ENCODE assay signal across 15 mouse cellular contexts in genomic region chr3:30009596-30009995, GRCm38 (mm10).
DNase-seq lines count a peak whose midpoint lies in the region; ATAC-seq and TF ChIP-seq lines count a peak whose summit lies in the region.
"Had no signal": no experiment of that assay in that cellular context is flagged by ENCODE, and none has a peak within 500 bp of the region (broad histone marks: within the 10 kb centered on the region; RNA-seq: fewer than 3 reads in every experiment).

No protein-coding gene starts in this region.

- no peak for DNase-seq in heart, postnatal 25 days (ENCODE audit: low spot score)
- no peak for DNase-seq in lung, postnatal 4 days
- DNase-seq in embryo, embryonic 10.5 days (ENCODE audit: low spot score) = no peak
- DNase-seq: adrenal gland, adult 2 months; cerebellum, postnatal 14 days; kidney, postnatal 10 days; right cerebral cortex, adult 18-20 months; thymus, postnatal 4 days had no signal

- 0 out of 2 replicates have a peak, but pooled peaks cover 4% of the 10 kb centered on the region for H3K4me1 ChIP-seq in heart, embryonic 15.5 days (replicated peaks)
- peaks cover 10% of the 10 kb centered on the region for H3K4me1 ChIP-seq in lung, embryonic 16.5 days (replicated peaks; ENCODE audit: control insufficient read depth, insufficient read depth, low read length)
- H3K4me1 ChIP-seq in embryonic fibroblast, embryonic 13.5 days (ENCODE audit: control insufficient read depth, insufficient read depth, low read length) = peaks cover 3% of the 10 kb centered on the region; the same call in 1 of the 2 replicates
- no peaks in the 10 kb centered on the region for H3K4me1 ChIP-seq in stomach, embryonic 15.5 days

- H3K36me3 ChIP-seq in heart, embryonic 15.5 days = no peaks in the 10 kb centered on the region
- no peaks in the 10 kb centered on the region for H3K36me3 ChIP-seq in lung, embryonic 16.5 days (ENCODE audit: control insufficient read depth, insufficient read depth, low read length)
- H3K36me3 ChIP-seq in stomach, embryonic 15.5 days = no peaks in the 10 kb centered on the region

- no peak for ATAC-seq in heart, embryonic 15.5 days (replicated peaks; ENCODE audit: insufficient number of reproducible peaks, insufficient read depth, low FRiP score, low read depth)
- ATAC-seq in lung, embryonic 16.5 days (ENCODE audit: low read depth) = no peak
- ATAC-seq in stomach, embryonic 15.5 days (ENCODE audit: insufficient read depth, low FRiP score, low read depth) = no peak
- ATAC-seq: midbrain, embryonic 16.5 days; Patski had no signal

- no peak for TF ChIP-seq POLR2A in embryonic fibroblast, embryonic 13.5 days (IDR thresholded peaks at IDR 0.05; ENCODE audit: low read depth, low read length)

- 44% methylated on average over 5 of the region's 5 CpGs for WGBS in heart, embryonic 15.5 days
- 55% methylated on average over 5 of the region's 5 CpGs for WGBS in lung, embryonic 16.5 days
- 56% methylated on average over 5 of the region's 5 CpGs for WGBS in stomach, embryonic 15.5 days

- no peaks in the 10 kb centered on the region for H3K9me3 ChIP-seq in heart, embryonic 15.5 days (replicated peaks)
- no peaks in the 10 kb centered on the region for H3K9me3 ChIP-seq in lung, embryonic 16.5 days (ENCODE audit: control insufficient read depth, low read length)
- no peaks in the 10 kb centered on the region for H3K9me3 ChIP-seq in stomach, embryonic 15.5 days

- H3K9ac ChIP-seq in heart, embryonic 15.5 days = no peak overlapping the region
- H3K9ac ChIP-seq in lung, embryonic 16.5 days (ENCODE audit: low read length) = peak overlapping the region; percentile 53
- H3K9ac ChIP-seq in stomach, embryonic 15.5 days = no peak overlapping the region

- H3K27me3 ChIP-seq in heart, embryonic 15.5 days = no peaks in the 10 kb centered on the region
- H3K27me3 ChIP-seq in lung, embryonic 16.5 days (ENCODE audit: control insufficient read depth, insufficient read depth, low read depth, low read length) = no peaks in the 10 kb centered on the region
- no peaks in the 10 kb centered on the region for H3K27me3 ChIP-seq in stomach, embryonic 15.5 days (replicated peaks)
- H3K27me3 ChIP-seq: Patski had no signal

- TF ChIP-seq CTCF in embryonic fibroblast, embryonic 13.5 days (IDR thresholded peaks at IDR 0.05; ENCODE audit: borderline replicate concordance, insufficient read depth, low read length) = no peak

- H3K4me2 ChIP-seq in heart, embryonic 15.5 days = peak overlapping the region; percentile 38
- peak overlapping the region; percentile 41 for H3K4me2 ChIP-seq in lung, embryonic 16.5 days (ENCODE audit: low read depth, low read length)
- peak overlapping the region; percentile 27; the same call in 1 of the 2 replicates for H3K4me2 ChIP-seq in stomach, embryonic 15.5 days
- H3K4me2 ChIP-seq: liver, embryonic 11.5 days had no signal

- H3K4me3 ChIP-seq in heart, embryonic 15.5 days = peak overlapping the region; percentile 29
- H3K4me3 ChIP-seq in lung, embryonic 16.5 days (ENCODE audit: low read length) = peak overlapping the region; percentile 40
- H3K4me3 ChIP-seq in embryonic fibroblast, embryonic 13.5 days (ENCODE audit: insufficient read depth, low read length) = peak overlapping the region; percentile 41
- peak overlapping the region; percentile 22; the same call in 1 of the 2 replicates for H3K4me3 ChIP-seq in stomach, embryonic 15.5 days (replicated peaks)

- H3K27ac ChIP-seq in heart, embryonic 15.5 days = 0 out of 2 replicates have a peak overlapping the region, but pooled peaks have one; percentile 20
- H3K27ac ChIP-seq in lung, embryonic 16.5 days (ENCODE audit: low read length) = peak overlapping the region; percentile 7; the same call in 1 of the 2 replicates
- H3K27ac ChIP-seq in embryonic fibroblast, embryonic 13.5 days (ENCODE audit: insufficient read depth, low read length) = 0 out of 2 replicates have a peak overlapping the region, but pooled peaks have one; percentile 16
- no peak overlapping the region for H3K27ac ChIP-seq in stomach, embryonic 15.5 days

- intact Hi-C loops in heart, postnatal 25 days (cut with DNase I) = no loop called here
